Mouse (Mus musculus) spleen, postnatal 10 days (tissue): ENCODE data around the gene Trabd2b.

Source experiments
- DNase-seq, 2 experiments: peaks; one replicate each; pipeline ENCODE4 v3.0.0; 2021 to 2022; ENCODE audit warnings: low spot score in 2 of 2

The Trabd2b gene

DNA sequence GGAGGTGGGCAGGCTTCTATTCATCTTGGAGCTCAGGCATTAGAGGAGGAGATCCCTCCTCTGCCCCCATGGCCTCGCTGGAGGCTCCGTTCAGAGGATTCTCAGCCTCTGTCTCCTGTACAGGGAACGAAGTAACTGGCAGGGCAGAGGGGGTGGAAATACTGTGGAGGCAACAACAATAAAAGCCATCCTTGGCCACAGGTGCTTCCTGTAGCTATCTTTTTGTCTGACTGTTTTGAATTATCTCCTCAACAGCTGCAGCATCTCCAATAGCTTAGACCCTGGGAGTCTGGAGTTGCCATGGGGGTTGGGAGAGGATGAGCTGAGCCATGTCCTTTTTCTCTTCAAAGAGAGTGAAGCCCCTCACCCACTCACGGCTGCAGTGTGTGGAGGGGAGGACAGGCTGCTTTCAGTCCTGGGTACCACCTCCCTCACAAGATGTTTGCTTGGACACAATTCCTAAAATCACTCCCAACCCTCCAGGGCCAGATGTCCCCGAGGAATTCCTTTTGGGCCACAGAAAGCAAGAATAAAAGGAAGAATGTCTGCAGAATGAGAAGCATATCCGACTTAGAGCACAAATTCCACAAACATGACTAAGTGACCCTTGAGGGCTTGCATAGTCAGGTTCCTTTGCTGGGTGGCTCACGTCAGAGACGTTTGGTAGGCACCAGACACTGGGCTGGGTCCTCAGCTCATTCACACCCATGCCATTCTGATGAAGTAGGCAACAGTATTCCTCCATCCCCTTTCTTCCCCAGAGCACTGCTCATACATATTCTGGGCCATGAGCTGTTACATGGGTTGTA lies 194.9 kb downstream of the Trabd2b start:
- DNase-seq = no peak

DNA sequence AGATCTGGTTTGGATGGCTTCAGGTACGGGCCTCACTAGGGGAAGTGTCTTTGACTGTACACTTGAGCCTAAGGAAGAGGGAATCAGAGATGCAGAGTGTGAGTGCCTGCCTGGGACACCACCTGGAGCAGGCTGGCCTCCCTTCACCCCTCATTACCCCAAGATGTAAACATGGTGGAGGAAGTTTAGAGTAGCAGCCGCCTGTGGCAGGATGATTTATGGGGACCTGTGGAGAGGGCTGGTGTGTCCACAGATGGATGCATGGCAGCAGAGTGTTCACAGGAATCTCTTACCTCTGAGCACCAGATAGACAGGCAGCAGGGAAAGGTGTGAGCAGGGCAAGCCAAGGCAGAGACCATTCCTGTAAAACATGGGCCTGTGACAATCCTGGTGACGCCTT lies 199.1 kb downstream of the Trabd2b start:
- DNase-seq = no peak

DNA sequence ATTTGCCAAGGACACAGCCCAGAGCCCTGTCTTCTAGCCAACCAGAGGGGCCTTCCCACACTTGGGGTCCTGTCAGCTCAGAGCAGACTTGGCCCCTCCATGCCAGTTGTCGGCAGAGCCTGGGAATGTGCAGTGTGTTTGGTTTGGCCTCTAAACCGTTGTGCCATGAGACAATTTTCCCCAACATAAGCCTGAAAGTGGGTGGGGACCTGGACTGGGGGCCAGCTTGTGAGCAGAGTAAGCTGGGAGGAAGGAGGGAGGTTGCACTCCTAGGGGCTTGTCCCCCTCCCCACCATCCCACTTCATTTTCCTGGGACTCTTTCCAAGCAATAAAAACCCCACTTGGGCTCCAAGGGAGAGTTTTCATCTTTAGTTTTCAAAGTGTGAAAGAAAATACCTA lies 201.3 kb downstream of the Trabd2b start:
- no peak for DNase-seq

DNA sequence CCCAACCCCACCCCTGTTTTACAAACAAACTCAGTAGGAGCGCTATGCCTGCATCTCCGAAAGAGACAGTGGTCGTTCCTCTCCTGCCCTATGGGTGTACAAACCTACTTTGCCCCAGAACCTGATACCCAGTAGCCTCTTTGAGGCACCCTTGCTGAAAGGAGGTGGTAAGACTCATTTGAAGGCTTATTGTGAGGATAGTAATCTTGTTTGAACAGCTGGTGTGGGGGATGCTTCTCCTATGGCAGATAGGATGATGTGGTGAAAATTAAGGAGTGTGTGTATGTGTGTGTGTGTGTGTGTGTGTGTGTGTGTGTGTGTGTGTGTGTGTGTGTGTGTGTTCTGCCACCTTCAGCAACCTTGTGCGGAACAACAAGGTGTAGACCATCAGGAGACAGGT lies 202.8 kb downstream of the Trabd2b start:
- no peak for DNase-seq

DNA sequence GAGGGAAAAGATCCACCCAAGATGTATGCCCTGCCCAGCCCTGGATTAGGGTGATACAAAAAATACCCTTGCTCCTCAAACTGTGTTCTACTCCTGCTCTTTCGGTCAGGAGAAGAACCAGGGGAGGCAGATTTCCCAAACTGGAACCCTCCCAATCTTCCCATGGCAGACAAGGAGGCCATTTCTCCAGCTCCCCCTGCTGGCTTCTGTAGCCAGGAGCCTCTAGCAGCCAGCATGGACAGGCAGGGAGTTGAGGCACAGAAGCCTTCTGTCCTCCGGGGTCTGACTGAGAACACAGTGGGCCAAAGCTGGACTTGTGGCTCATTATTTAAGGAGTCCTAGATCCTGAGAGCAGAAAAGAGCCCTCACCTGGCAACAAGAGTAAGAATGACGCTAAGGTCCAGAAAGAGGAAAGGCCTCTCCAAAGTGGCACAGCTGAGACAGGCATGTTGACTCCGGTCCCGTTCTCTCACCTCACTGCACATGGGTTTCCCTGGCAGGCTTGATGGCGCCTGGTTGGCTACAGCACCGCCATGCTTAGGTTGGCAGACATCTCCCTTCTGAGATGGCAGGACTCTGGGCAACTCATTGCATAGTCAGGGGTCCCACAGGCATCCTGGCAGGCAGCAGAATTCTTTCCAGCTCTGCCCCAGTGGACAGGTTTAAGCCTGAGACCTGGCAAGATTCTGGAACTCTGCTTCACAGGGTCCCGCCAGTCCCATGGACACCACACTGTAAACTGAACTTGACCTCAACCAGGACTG lies 204.8 kb downstream of the Trabd2b start:
- DNase-seq = no peak

DNA sequence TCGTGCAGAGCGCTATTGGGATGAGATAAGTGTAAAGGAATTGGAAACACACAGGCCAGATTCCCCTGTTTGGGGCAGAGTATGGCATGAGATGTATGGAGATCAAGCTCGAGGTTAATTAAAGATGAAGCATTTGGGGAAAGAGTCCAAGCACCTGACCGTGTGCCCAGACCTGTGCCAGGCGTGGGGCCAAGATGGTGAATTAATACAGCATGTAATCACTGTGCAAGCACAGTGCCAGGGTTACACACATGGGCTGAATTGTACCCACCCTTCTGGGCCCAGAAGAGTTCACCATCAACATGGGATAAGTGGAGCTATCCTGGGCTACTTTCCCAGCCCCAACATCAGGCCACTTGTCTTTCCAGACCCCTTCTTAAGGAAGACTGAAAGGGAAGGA lies 205.5 kb downstream of the Trabd2b start:
- no peak for DNase-seq

DNA sequence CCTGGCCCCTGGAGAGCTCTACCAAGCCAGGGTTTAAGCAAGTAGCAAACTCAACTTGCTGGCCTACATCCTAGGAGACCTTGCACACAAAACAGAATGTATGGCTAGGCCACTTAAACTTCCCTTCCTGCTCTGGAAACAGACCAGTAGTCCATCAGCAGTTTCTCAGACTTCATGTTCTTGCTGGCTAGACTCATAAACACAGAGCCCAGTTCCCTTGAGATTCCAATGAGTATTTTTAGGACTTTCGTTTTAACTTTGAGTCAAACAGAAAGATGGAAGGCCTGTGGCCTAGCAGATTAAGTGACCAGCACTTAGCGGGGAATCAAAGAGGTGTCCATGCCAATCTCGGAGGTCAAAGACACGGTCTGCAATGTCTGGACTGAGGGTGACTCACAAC lies 206.3 kb downstream of the Trabd2b start:
- no peak for DNase-seq

DNA sequence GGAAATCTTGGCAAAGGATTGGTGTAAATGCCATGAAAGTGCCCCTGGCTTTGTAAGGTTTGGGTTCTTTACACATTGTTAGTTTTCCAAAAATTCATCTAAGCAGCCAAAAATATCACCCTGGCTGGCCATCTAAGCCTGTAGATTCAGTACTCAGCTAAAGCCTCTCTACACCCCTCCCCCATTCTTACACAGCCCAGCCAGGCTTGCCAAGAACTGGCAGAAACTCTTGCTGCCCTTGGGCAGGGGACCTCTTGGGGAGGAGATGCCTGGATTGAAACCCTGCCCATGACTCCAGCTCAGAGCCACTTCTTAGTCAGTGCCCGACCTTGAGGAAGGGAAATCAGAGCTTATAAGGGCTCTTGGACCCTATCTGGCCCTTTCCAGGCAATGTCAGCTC lies 207.6 kb downstream of the Trabd2b start:
- DNase-seq = no peak

DNA sequence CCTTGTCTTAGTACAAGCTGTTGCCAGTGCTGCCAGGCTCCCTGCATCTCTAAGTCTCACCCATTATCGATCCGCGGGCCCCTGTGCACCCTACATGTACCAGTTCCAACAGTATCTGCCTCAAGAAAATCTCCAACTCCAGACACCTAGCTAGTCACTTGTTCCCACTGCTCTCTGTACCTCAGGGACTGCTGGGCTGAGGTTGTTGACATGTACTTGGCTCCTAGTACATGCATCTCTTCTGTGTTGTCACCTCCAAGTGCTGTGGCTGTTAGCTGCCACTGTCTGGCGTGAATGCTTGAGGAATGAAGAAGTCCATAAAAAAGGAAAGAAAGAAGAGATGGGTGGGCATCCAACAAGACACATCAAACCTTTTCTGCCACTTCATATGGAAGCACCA lies 209.2 kb downstream of the Trabd2b start:
- DNase-seq = no peak

DNA sequence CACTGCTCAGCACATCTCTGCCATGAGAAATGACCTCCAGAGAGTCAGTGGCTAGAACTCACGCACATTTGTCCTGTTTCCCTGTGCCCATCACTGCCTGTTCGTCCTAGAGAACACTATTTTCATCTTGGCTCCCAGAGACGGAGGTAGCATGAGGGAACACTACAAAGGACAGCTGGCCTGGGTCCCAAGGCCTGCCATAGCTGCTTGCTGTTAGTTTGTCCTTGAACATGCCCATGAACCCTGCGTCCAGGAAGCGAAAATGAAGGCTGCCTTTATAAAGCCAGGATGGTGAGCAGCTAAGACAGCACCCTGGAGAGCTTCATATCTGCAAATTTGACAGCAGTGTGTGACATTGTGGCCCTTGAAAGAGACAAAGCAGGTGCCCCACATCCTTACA lies 216.4 kb downstream of the Trabd2b start:
- no peak for DNase-seq

DNA sequence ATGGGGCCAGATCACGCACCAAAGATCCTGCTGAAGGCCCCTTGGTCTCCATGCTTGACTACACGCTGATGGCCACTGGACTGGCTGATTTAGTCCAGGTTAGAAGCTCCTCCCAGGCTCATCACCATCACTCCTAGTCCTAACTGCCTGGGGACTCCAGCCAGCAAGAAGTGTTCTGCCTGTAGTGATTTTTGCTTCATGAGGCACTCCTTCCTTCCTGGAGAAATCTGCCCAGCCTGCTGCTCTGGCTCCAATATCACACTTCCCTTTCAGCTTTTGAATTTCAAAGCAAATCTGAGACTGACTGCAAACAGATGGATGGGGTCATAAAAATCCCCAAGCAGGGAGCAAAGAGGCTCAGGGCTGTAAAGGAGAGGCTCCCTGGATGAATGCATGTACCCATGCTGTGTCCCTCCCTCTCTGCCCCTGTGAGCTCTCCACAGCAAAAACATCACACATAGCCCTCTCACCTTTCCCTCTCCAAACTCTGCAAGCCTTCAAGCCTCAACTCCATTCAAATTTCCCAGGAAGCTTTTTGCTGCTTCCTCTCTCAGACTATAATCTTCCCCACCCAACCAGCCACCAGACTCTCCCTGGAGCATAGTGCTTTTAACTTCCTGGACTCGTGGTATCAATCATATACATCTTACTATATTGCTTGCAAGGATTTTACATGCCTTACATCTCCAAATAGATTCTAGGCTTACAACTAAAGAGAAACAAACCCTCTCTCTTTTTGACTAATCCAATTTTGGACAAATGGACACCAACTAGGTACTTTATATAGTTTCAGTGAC lies 217.8 kb downstream of the Trabd2b start:
- DNase-seq = no peak

DNA sequence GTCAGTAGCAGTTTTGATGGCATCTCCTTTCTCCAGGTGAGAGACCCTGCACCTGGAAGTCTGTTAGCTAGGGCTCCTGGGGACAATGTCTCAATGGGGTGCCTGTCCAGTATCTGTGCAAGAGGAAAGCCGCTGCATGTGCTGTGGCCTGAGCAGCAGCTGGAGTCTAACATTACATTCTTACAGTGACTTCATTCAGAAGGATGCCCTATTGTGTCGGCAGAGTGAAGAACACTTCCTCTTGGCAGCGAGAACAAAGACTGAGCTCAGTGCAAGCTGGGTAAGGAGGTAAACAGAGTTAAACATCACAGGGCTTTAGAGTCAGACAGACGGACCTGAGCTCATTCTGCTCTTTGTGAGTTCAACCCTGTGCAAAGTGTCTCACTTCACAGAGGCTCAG lies 218.8 kb downstream of the Trabd2b start:
- no peak for DNase-seq

DNA sequence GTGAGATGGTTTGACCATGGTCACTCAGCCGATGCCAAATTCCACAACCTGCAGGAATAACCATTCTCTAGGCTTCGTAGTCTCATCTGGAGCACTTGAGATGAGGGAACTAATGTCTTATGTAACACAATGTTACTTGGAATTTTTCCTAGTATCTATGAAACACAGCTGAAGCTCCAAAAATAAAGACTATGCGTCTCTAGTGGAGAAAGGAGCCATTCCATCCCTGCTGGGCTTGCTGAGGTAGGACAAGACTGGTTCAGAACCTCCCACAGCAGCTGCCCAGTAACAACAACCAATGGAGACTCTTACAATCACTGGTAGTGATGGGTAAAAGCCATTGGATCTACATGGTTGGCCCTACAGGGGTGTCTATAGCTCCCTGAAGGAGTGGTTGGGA lies 219.4 kb downstream of the Trabd2b start:
- no peak for DNase-seq

DNA sequence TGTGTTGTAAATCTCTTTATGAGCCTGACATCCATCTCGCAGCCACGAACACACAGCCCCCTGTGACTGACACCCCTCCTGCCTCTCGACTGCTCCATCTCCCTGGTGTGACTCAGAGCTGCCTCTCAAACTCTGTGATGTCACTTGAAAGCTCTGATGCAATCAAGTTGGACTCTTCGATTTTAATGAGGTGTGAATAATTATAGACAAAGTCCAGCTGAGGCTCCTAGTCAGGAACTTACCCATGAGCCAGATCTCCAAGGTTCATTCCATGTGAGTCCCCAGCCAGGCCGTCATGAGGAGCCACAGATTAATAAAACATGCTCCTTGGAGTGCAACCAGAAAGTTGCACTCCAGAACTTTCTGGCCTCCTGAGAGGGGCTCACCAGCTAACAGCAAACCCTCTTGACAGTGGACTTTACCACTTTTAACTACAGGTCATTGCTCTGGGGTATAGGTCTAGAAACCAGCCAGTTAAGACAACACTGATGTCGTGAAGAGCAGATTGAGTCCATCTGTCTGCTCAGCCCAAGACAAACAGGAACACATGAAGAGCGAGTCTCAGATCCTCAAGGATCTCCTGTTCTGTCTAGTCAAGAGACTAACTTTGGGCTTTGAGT lies 221.3 kb downstream of the Trabd2b start:
- DNase-seq = no peak

DNA sequence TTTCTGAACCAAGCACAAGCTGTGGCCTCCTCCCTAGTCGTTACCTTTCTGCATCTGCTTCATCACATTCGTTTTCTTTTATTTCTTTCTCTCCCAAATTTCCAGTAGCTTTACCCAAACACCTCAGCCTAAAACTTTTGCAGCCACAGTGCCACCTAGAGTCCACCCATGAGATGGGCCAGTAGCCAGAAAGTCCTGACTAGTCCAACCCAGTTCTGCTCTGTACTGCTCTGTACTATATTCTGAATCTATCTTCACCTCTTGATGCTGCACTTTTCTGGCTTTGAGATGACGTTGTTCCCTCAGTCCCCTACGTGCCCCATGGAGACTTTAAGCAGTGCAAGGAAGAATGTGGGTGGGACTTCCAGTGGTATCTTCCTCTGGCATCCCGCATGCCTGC lies 229.4 kb downstream of the Trabd2b start:
- peak in 1 of 2 experiments; percentile 24 for DNase-seq

DNA sequence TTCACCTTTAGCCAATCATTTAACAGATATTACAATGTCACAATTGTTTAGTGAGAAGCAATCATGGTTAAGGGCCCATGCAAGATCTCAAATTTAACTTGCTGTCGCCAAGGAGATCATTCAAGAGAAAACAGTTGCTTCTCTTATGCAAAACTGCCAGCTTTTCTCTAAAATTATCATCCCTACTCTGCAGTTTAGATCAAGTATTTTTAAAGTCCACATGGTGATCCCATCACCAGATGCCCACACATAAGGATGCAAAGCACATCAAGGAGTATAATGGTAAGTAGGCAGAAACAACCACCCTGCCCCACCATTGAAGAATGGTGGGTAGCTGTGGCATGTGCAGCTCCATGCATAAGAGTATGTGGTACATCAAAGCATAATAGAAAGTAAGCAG lies 229.8 kb downstream of the Trabd2b start:
- DNase-seq = no peak

DNA sequence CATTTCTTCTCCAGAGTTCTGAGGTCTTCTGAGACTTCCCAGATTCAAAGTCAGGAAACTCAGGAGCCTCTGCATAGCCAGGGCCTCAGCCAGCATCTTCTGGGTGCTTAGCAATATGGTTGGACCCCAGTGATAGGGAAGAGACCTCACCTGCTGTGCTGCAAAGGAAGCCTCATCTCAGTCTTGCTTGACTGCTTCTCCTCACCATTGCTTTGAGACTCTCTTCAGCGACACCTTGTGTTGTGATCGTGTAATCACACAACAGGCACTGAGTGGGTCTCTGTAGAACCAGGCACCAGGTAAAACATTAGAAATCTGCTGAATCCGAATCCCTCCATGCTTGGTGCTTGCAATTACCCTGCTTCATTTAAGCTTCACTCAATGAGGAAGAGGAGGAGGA lies 230.6 kb downstream of the Trabd2b start:
- DNase-seq = peak in 1 of 2 experiments; percentile 20

DNA sequence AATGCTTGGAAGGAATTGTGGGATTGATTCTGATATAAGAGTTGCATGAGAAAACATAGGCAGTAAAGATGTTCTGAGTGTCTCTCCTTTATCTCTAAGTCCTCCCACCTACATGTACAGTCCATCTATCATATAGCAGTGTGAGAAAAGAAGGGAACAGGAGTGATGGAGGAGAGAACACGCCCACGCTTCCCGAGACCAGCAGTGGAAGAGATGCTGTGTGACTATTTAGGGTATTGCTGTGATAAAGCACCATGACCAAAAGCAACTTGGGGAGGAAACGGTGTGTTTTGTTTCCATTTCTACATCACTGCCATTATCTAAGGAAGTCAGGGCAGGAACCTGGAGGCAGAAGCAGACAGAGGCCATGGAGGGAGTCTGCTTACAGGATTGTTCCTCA lies 235.9 kb downstream of the Trabd2b start:
- DNase-seq = no peak

DNA sequence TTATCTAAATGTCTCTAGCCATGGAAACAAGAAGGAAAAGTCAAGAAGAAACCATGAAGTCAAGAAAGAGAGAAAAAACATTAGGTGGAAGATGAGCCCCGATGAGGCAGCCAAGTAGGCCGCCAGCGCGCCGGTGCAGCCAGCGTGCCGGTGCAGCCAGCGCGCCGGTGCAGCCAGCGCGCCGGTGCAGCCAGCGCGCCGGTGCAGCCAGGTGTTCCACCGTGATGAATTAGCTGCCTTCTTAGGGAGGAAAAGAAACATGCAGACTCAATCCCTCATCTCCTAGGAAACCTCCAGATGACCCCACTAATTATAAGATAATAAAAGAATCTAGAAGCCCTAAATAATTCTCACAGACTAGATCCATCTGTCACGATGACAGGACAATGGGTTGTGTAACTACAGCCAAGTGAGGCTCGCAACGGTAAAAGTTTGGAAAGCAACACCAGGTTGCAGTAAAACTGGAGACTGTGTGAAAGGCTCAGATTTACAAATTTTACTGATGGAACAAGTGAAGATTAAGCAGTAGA lies 237.2 kb downstream of the Trabd2b start:
- DNase-seq = no peak

DNA sequence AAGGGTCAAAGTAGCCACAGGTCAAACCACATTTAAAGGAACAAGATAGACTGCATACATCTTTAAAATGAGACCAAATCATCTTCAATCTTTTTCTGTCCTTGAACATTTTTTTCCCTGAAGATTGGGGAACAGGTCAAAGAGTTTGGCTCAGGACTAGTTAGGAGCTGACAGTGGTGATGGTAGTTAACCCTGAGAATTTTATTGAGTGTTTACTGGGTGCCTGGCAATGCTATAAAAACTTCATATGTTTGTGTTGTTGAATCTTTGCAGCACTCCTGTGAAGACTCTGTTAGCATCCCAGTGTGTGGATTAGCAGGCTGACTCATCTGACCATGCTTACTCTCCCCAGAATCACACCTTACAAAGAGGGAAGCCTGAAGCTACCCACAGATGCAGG lies 238.8 kb downstream of the Trabd2b start:
- DNase-seq = no peak

DNA sequence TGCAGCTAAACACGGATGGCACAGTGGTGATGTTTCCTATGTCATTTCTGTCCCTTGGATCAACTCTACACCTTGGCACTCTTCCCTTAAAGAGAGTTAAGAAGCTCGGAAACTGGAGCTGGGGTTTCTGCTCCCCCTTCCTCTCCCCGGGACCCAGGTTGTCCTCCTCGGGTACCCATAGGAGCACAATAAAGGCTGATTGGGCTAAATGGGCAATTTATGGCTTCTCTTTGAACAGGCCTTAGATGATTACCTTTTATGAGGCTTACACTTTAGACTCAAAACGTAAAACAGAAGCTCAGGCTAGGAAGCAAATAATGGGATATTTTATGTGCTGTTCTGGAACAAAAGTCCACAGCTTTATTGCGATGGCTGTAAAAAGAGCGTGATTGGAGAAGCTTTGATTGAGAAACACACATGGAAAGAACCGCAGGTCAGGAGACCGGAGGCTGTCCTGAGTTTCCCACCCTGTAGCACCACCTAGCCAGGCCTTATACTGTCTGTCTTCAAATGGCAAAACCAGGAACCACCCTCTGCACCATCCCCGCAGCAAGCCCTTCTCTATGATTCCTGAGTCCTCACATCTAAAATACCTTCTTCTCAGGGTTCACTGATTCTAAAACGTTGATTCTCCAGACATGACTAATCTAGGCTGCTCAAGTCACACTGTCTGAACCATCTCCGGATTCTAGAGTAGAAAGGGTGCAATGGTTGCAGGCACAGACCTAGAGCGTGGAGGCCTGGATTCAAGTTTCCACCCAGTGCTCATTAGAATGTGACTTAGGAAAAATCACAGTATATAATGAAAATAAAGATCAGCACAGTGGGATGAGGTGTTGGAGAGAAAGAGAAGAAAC lies 240.5 kb downstream of the Trabd2b start:
- DNase-seq = no peak
